Mouse (Mus musculus) stomach, postnatal 0 days (tissue): ENCODE measurements at regions not wholly inside any gene's neighbourhood (a gene's known extent, or its start where the extent isn't known, plus 50 kb on each side); places are given as distances from the start of the nearest gene placed in this dataset.

Source experiments
- CTCF ChIP-seq: IDR thresholded peaks from 2 replicates; pipeline ENCODE4 v1.5.1; 2016; ENCODE audit warnings: antibody characterized with exemption, low read depth, mild to moderate bottlenecking, moderate library complexity
- EP300 ChIP-seq: optimal IDR thresholded peaks from 2 replicates; pipeline ENCODE3; 2016; ENCODE audit warnings: antibody characterized with exemption

- TF ChIP-seq CTCF: no peak
- TF ChIP-seq EP300: no peak
These were observed 458.7 kb upstream of the Cypt12 start for GRCm38 (mm10) chr3:17489240-17490142.
